Mouse (Mus musculus) left cerebral cortex, adult 6 months (tissue): ENCODE measurements around the gene Prg4. TPM values are rescaled to one million over a fixed set of nuclear protein-coding genes. Genes with fewer than 3 reads are reported as not detected.

Experiments
- long read RNA-seq, 2 experiments: library from polyadenylated mRNA; unstranded; transcript quantifications; one replicate each; pipeline ENCODE4 v2.0.0; 2019 to 2020
- polyA plus RNA-seq: library from polyadenylated mRNA; unstranded; fragments of <200 nt; fragmentation: Nextera tagmentation; gene quantifications from 2 replicates; pipeline ENCODE4 v1.2.3, GENCODE M21; 2021

Gene Prg4
- polyA plus RNA-seq = 6.1 and 6.3 TPM in 2 replicates
- long read RNA-seq, experiment 1, partial matches to known transcripts = 1 of 1 reads
- long read RNA-seq, experiment 1, other reads (novel, unspliced or antisense) = 0 of 1 reads
- long read RNA-seq, experiment 2, partial matches to known transcripts = 7 of 8 reads
- long read RNA-seq, experiment 2, other reads (novel, unspliced or antisense) = 1 of 8 reads

GRCm38 (mm10) chr1:150466132-150466531 lies at the start of gene Prg4:
TSS of gene Prg4 (minus strand) at chr1:150466165.

Other genes with a start within 250 kb of the Prg4 start
- gene Pdc, start 146.7 kb downstream of the Prg4 start, polyA plus RNA-seq = not detected in 2 replicates
- gene Tpr, start 73.3 kb downstream of the Prg4 start, polyA plus RNA-seq = 63.8 and 81.8 TPM in 2 replicates
- 49.2 and 74.8 TPM in 2 replicates for gene Odr4, start 73.1 kb downstream of the Prg4 start, polyA plus RNA-seq